Mouse (Mus musculus): ENCODE results near the gene Dnajb1. TPM values are rescaled to one million over a fixed set of nuclear protein-coding genes. Genes with fewer than 3 reads are reported as not detected.
"Not testable (repeated sequence)": the region's sequence is repeated elsewhere in the genome, so short reads cannot be mapped to it uniquely, and the experiment has no call there.

The Dnajb1 gene
- polyA plus RNA-seq, 1 experiment from 2014 or later: 58.1 TPM

- Histone ChIP-seq H3K4me1 (replicated peaks) (peaks cover 63% of the 10 kb centered on the region), H3K36me3 (no peaks in the 10 kb centered on the region), H3K4me3 (no peak overlapping the region), H3K27me3 (no peaks in the 10 kb centered on the region), H3K27ac (replicated peaks) (no peak overlapping the region), H3K9ac (no peak overlapping the region), H3K9me3 (no peaks in the 10 kb centered on the region), H3K4me2 (no peak overlapping the region)
- WGBS: 88% methylated on average over 8 of the region's 8 CpGs
- ATAC-seq (ENCODE audit: low FRiP score, low read depth): no peak
These were observed 25.8 kb upstream of the Dnajb1 start for GRCm38 (mm10) chr8:83582226-83582625.

GRCm38 (mm10) chr8:83583236-83583635 lies 24.8 kb upstream of the Dnajb1 start:
- Histone ChIP-seq H3K4me2 (no peak overlapping the region), H3K27me3 (no peaks in the 10 kb centered on the region), H3K4me1 (replicated peaks) (peaks cover 65% of the 10 kb centered on the region), H3K9ac (no peak overlapping the region), H3K4me3 (no peak overlapping the region), H3K27ac (replicated peaks) (no peak overlapping the region), H3K36me3 (peaks cover 6% of the 10 kb centered on the region), H3K9me3 (no peaks in the 10 kb centered on the region)
- no peak for ATAC-seq (ENCODE audit: low FRiP score, low read depth)
- WGBS: 90% methylated on average over 15 of the region's 15 CpGs

GRCm38 (mm10) chr8:83584771-83585170 lies 23.2 kb upstream of the Dnajb1 start:
- Histone ChIP-seq H3K27me3 (no peaks in the 10 kb centered on the region), H3K9ac (no peak overlapping the region), H3K4me2 (no peak overlapping the region), H3K9me3 (no peaks in the 10 kb centered on the region), H3K27ac (replicated peaks) (no peak overlapping the region), H3K4me1 (replicated peaks) (peaks cover 66% of the 10 kb centered on the region), H3K4me3 (no peak overlapping the region), H3K36me3 (peaks cover 8% of the 10 kb centered on the region)
- WGBS: 88% methylated on average over 1 of the region's 1 CpGs
- ATAC-seq (ENCODE audit: low FRiP score, low read depth): no peak

GRCm38 (mm10) chr8:83585333-83585732 lies 22.7 kb upstream of the Dnajb1 start:
- Histone ChIP-seq H3K27me3 (no peaks in the 10 kb centered on the region), H3K4me2 (no peak overlapping the region), H3K4me3 (no peak overlapping the region), H3K9me3 (no peaks in the 10 kb centered on the region), H3K27ac (replicated peaks) (no peak overlapping the region), H3K4me1 (replicated peaks) (peaks cover 66% of the 10 kb centered on the region), H3K9ac (no peak overlapping the region), H3K36me3 (peaks cover 8% of the 10 kb centered on the region)
- no peak for ATAC-seq (ENCODE audit: low FRiP score, low read depth)
- WGBS: 76% methylated on average over 3 of the region's 3 CpGs

- no peak overlapping the region for H3K27ac ChIP-seq (replicated peaks)
- 90% methylated on average over 6 of the region's 6 CpGs for WGBS
- peaks cover 8% of the 10 kb centered on the region for H3K36me3 ChIP-seq
- H3K27me3 ChIP-seq: no peaks in the 10 kb centered on the region
- no peaks in the 10 kb centered on the region for H3K9me3 ChIP-seq
- no peak overlapping the region; the same call in 1 of the 2 replicates for H3K4me2 ChIP-seq
- no peak for ATAC-seq (ENCODE audit: low FRiP score, low read depth)
- H3K9ac ChIP-seq: no peak overlapping the region
- no peak overlapping the region for H3K4me3 ChIP-seq
- H3K4me1 ChIP-seq (replicated peaks): peaks cover 76% of the 10 kb centered on the region
These were observed 20.3 kb upstream of the Dnajb1 start for GRCm38 (mm10) chr8:83587644-83588043.

GRCm38 (mm10) chr8:83588886-83589285 lies 19.1 kb upstream of the Dnajb1 start:
- 95% methylated on average over 5 of the region's 5 CpGs for WGBS
- Histone ChIP-seq H3K4me3 (no peak overlapping the region), H3K9me3 (no peaks in the 10 kb centered on the region), H3K4me2 (peak overlapping the region; percentile 31; the same call in 1 of the 2 replicates), H3K36me3 (peaks cover 8% of the 10 kb centered on the region), H3K4me1 (replicated peaks) (peaks cover 76% of the 10 kb centered on the region), H3K9ac (no peak overlapping the region), H3K27me3 (no peaks in the 10 kb centered on the region), H3K27ac (replicated peaks) (no peak overlapping the region)
- no peak for ATAC-seq (ENCODE audit: low FRiP score, low read depth)

GRCm38 (mm10) chr8:83590488-83591023 lies 17.4 kb upstream of the Dnajb1 start:
- H3K4me1 ChIP-seq (replicated peaks): peaks cover 70% of the 10 kb centered on the region

GRCm38 (mm10) chr8:83592682-83593081 lies 15.3 kb upstream of the Dnajb1 start:
- peak overlapping the region; percentile 89 for H3K9ac ChIP-seq
- WGBS: 56% methylated on average over 3 of the region's 3 CpGs
- H3K4me2 ChIP-seq: peak overlapping the region; percentile 66
- H3K4me1 ChIP-seq (replicated peaks): peaks cover 60% of the 10 kb centered on the region
- H3K36me3 ChIP-seq: peaks cover 7% of the 10 kb centered on the region
- ATAC-seq (ENCODE audit: low FRiP score, low read depth): no peak
- H3K9me3 ChIP-seq: no peaks in the 10 kb centered on the region
- H3K4me3 ChIP-seq: peak overlapping the region; percentile 71
- H3K27ac ChIP-seq (replicated peaks): no peak overlapping the region
- no peaks in the 10 kb centered on the region for H3K27me3 ChIP-seq

More at GRCm38 (mm10) chr8:83590488-83591023, 17.4 kb upstream of the Dnajb1 start:
- Histone ChIP-seq H3K9me3 (no peaks in the 10 kb centered on the region), H3K9ac (no peak overlapping the region), H3K27me3 (no peaks in the 10 kb centered on the region), H3K27ac (replicated peaks) (no peak overlapping the region), H3K4me2 (peak overlapping the region; percentile 66), H3K4me3 (peak overlapping the region; percentile 7; the same call in 1 of the 2 replicates), H3K36me3 (peaks cover 8% of the 10 kb centered on the region)
- WGBS: 81% methylated on average over 7 of the region's 7 CpGs
- no peak for ATAC-seq (ENCODE audit: low FRiP score, low read depth)

- Histone ChIP-seq H3K27me3 (no peaks in the 10 kb centered on the region), H3K4me2 (peak overlapping the region; percentile 66), H3K9me3 (no peaks in the 10 kb centered on the region), H3K4me1 (replicated peaks) (peaks cover 51% of the 10 kb centered on the region), H3K4me3 (peak overlapping the region; percentile 71), H3K9ac (peak overlapping the region; percentile 89), H3K36me3 (no peaks in the 10 kb centered on the region), H3K27ac (replicated peaks) (peak overlapping the region; percentile 96)
- ATAC-seq (ENCODE audit: low FRiP score, low read depth): no peak
- whole genome bisulfite sequencing: 4% methylated on average over 22 of the region's 22 CpGs
These were observed 14.4 kb upstream of the Dnajb1 start for GRCm38 (mm10) chr8:83593325-83594166.

GRCm38 (mm10) chr8:83594167-83595049 lies 13.6 kb upstream of the Dnajb1 start:
- peak; percentile 98 for ATAC-seq (ENCODE audit: low FRiP score, low read depth)
- Histone ChIP-seq H3K27me3 (no peaks in the 10 kb centered on the region), H3K4me3 (peak overlapping the region; percentile 71), H3K27ac (replicated peaks) (peak overlapping the region; percentile 96), H3K9ac (peak overlapping the region; percentile 89), H3K4me2 (peak overlapping the region; percentile 66), H3K36me3 (no peaks in the 10 kb centered on the region), H3K9me3 (no peaks in the 10 kb centered on the region), H3K4me1 (replicated peaks) (peaks cover 42% of the 10 kb centered on the region)
- under 1% methylated on average over 43 of the region's 43 CpGs for WGBS

- H3K9ac ChIP-seq: peak overlapping the region; percentile 57
- not testable (repeated sequence) for H3K36me3 ChIP-seq; H3K27me3 ChIP-seq; ATAC-seq (ENCODE audit: low FRiP score, low read depth); H3K9me3 ChIP-seq
- peak overlapping the region; percentile 71 for H3K4me3 ChIP-seq
- H3K4me1 ChIP-seq (replicated peaks): peaks cover 37% of the 10 kb centered on the region
- H3K4me2 ChIP-seq: peak overlapping the region; percentile 63
- WGBS: 58% methylated on average over 3 of the region's 3 CpGs
- H3K27ac ChIP-seq (replicated peaks): peak overlapping the region; percentile 96
These were observed 13.0 kb upstream of the Dnajb1 start for GRCm38 (mm10) chr8:83595050-83595345.

GRCm38 (mm10) chr8:83596369-83596768 lies 11.6 kb upstream of the Dnajb1 start:
- peaks cover 23% of the 10 kb centered on the region for H3K4me1 ChIP-seq (replicated peaks)
- no peak overlapping the region for H3K4me3 ChIP-seq
- no peaks in the 10 kb centered on the region for H3K27me3 ChIP-seq
- H3K9me3 ChIP-seq: no peaks in the 10 kb centered on the region
- 24% methylated on average over 3 of the region's 3 CpGs for WGBS
- no peak overlapping the region for H3K4me2 ChIP-seq
- no peak overlapping the region for H3K9ac ChIP-seq
- H3K36me3 ChIP-seq: no peaks in the 10 kb centered on the region
- no peak for ATAC-seq (ENCODE audit: low FRiP score, low read depth)
- no peak overlapping the region for H3K27ac ChIP-seq (replicated peaks)

Measured in hindbrain, embryonic 15.5 days (tissue).